Mouse (Mus musculus) myocyte (in vitro differentiated cells): ENCODE measurements around the gene Kctd13. TPM values are rescaled to one million over a fixed set of nuclear protein-coding genes. Genes with fewer than 3 reads are reported as not detected.

Experiments
- H3K27me3 ChIP-seq: one replicate; pipeline ENCODE4 v1.6.1; 2011; ENCODE audit not compliant: control insufficient read depth, insufficient read depth, insufficient read length
- H3K36me3 ChIP-seq: one replicate; pipeline ENCODE4 v1.6.1; 2011; ENCODE audit not compliant: control insufficient read depth, insufficient read depth
- H3K4me2 ChIP-seq: one replicate; pipeline ENCODE4 v1.6.1; 2011; ENCODE audit warnings: low read depth, control low read depth
- H3K4me3 ChIP-seq: one replicate; pipeline ENCODE4 v1.5.1; 2011; ENCODE audit warnings: mild to moderate bottlenecking, control low read depth, moderate library complexity
- H3K79me2 ChIP-seq: one replicate; pipeline ENCODE4 v1.6.1; 2011; ENCODE audit not compliant: control insufficient read depth, insufficient read depth
- H3ac ChIP-seq: one replicate; pipeline ENCODE4 v1.6.1; 2011; ENCODE audit not compliant: control insufficient read depth, insufficient read length
- CEBPB ChIP-seq: IDR thresholded peaks from 2 replicates; pipeline ENCODE4 v1.6.1; 2011; ENCODE audit warnings: mild to moderate bottlenecking, moderate library complexity; ENCODE audit not compliant: poor library complexity, insufficient read depth, severe bottlenecking
- E2F4 ChIP-seq: IDR thresholded peaks from one replicate; pipeline ENCODE4 v1.6.1; 2011; ENCODE audit warnings: mild to moderate bottlenecking, control low read depth, moderate library complexity; ENCODE audit not compliant: insufficient read depth
- MAX ChIP-seq: IDR thresholded peaks from one replicate; pipeline ENCODE4 v1.6.1; 2011; ENCODE audit warnings: low read depth, mild to moderate bottlenecking, control low read depth
- MYOD1 ChIP-seq, 3 experiments: IDR thresholded peaks; one replicate each; pipeline ENCODE4 v1.6.1; 2011; ENCODE audit warnings: control low read depth in 2 of 3, low read depth in 2 of 3, mild to moderate bottlenecking in 2 of 3, moderate library complexity in 1 of 3; ENCODE audit not compliant: insufficient read length in 2 of 3, control insufficient read depth in 1 of 3
- MYOG ChIP-seq, 3 experiments: IDR thresholded peaks; one replicate each; pipeline ENCODE4 v1.6.1; 2011; ENCODE audit warnings: control low read depth in 2 of 3, low read depth in 2 of 3, mild to moderate bottlenecking in 2 of 3; ENCODE audit not compliant: insufficient read length in 2 of 3, control insufficient read depth in 1 of 3, insufficient read depth in 1 of 3
- POLR2A ChIP-seq: IDR thresholded peaks from one replicate; pipeline ENCODE4 v1.6.1; 2011; ENCODE audit warnings: low read depth, mild to moderate bottlenecking, control low read depth, moderate library complexity; ENCODE audit not compliant: insufficient read length
- POLR2AphosphoS2 ChIP-seq: IDR thresholded peaks from one replicate; pipeline ENCODE4 v1.6.1; 2011; ENCODE audit warnings: low read depth, control low read depth; ENCODE audit not compliant: insufficient read length
- REST ChIP-seq: IDR thresholded peaks from one replicate; pipeline ENCODE4 v1.6.1; 2011; ENCODE audit warnings: mild to moderate bottlenecking, control low read depth, moderate library complexity; ENCODE audit not compliant: insufficient read depth, insufficient read length
- SRF ChIP-seq: IDR thresholded peaks from one replicate; pipeline ENCODE4 v1.6.1; 2011; ENCODE audit warnings: low read depth; ENCODE audit not compliant: control insufficient read depth, insufficient read length
- TCF12 ChIP-seq: IDR thresholded peaks from one replicate; pipeline ENCODE4 v1.6.1; 2011; ENCODE audit warnings: mild to moderate bottlenecking, control low read depth; ENCODE audit not compliant: poor library complexity, insufficient read depth, severe bottlenecking
- TCF3 ChIP-seq: IDR thresholded peaks from one replicate; pipeline ENCODE4 v1.6.1; 2011; ENCODE audit warnings: low read depth, control low read depth; ENCODE audit not compliant: insufficient read length
- USF1 ChIP-seq: IDR thresholded peaks from one replicate; pipeline ENCODE4 v1.6.1; 2011; ENCODE audit warnings: low read depth, mild to moderate bottlenecking, control low read depth, moderate library complexity
- polyA plus RNA-seq: library from polyadenylated mRNA; unstranded; fragments of >200 nt; fragmentation: generic; extraction: Trizol; gene quantifications from one replicate; pipeline ENCODE4 v1.2.1, GENCODE M21; 2012; ENCODE audit warnings: missing spikeins

The Kctd13 gene
- polyA plus RNA-seq, 1 experiment = 14.6 TPM

GRCm38 (mm10) chr7:126978841-126979240 lies 50.2 kb downstream of the Kctd13 start:
- Histone ChIP-seq H3ac (no peak overlapping the region), H3K4me3 (no peak overlapping the region), H3K79me2 (peaks cover 13% of the 10 kb centered on the region), H3K4me2 (no peak overlapping the region), H3K36me3 (peaks cover 14% of the 10 kb centered on the region), H3K27me3 (no peaks in the 10 kb centered on the region)
- no peak for TF ChIP-seq REST
- TF ChIP-seq TCF3 = no peak
- TF ChIP-seq USF1 = no peak
- TF ChIP-seq SRF = no peak
- no peak for TF ChIP-seq E2F4
- no peak for TF ChIP-seq MAX
- TF ChIP-seq TCF12 = no peak
- no peak for TF ChIP-seq MYOG (IDR thresholded peaks at IDR 0.05; ENCODE audit: control insufficient read depth in 1 of 3, insufficient read depth in 1 of 3, insufficient read length in 2 of 3, low read depth in 2 of 3)
- no peak for TF ChIP-seq MYOD1 (IDR thresholded peaks at IDR 0.05; ENCODE audit: control insufficient read depth in 1 of 3, insufficient read length in 2 of 3, low read depth in 2 of 3)
- TF ChIP-seq CEBPB = no peak
- no peak for TF ChIP-seq POLR2AphosphoS2
- TF ChIP-seq POLR2A = no peak

GRCm38 (mm10) chr7:126981601-126982000 lies 52.9 kb downstream of the Kctd13 start:
- Histone ChIP-seq H3K4me2 (no peak overlapping the region), H3K79me2 (peaks cover 9% of the 10 kb centered on the region), H3K27me3 (no peaks in the 10 kb centered on the region), H3K4me3 (no peak overlapping the region), H3ac (no peak overlapping the region), H3K36me3 (peaks cover 14% of the 10 kb centered on the region)
- TF ChIP-seq MYOG (IDR thresholded peaks at IDR 0.05; ENCODE audit: control insufficient read depth in 1 of 3, insufficient read depth in 1 of 3, insufficient read length in 2 of 3, low read depth in 2 of 3) = no peak
- TF ChIP-seq SRF = no peak
- no peak for TF ChIP-seq TCF12
- TF ChIP-seq E2F4 = no peak
- TF ChIP-seq TCF3 = no peak
- no peak for TF ChIP-seq POLR2AphosphoS2
- no peak for TF ChIP-seq POLR2A
- no peak for TF ChIP-seq MYOD1 (IDR thresholded peaks at IDR 0.05; ENCODE audit: control insufficient read depth in 1 of 3, insufficient read length in 2 of 3, low read depth in 2 of 3)
- TF ChIP-seq USF1 = no peak
- TF ChIP-seq MAX = no peak
- no peak for TF ChIP-seq REST
- no peak for TF ChIP-seq CEBPB

- Histone ChIP-seq H3K36me3 (peaks cover 14% of the 10 kb centered on the region), H3K4me2 (no peak overlapping the region), H3ac (no peak overlapping the region), H3K4me3 (no peak overlapping the region), H3K27me3 (no peaks in the 10 kb centered on the region), H3K79me2 (peaks cover 5% of the 10 kb centered on the region)
- TF ChIP-seq MYOD1 (IDR thresholded peaks at IDR 0.05; ENCODE audit: control insufficient read depth in 1 of 3, insufficient read length in 2 of 3, low read depth in 2 of 3) (no peak), MAX (no peak), REST (no peak), POLR2AphosphoS2 (no peak), E2F4 (no peak), POLR2A (no peak), TCF3 (no peak), CEBPB (no peak), MYOG (IDR thresholded peaks at IDR 0.05; ENCODE audit: control insufficient read depth in 1 of 3, insufficient read depth in 1 of 3, insufficient read length in 2 of 3, low read depth in 2 of 3) (no peak), TCF12 (no peak), SRF (no peak), USF1 (no peak)
Measured at GRCm38 (mm10) chr7:126982054-126982453, 53.4 kb downstream of the Kctd13 start.

- H3K27me3 ChIP-seq = no peaks in the 10 kb centered on the region
- TF ChIP-seq SRF (no peak), USF1 (no peak), CEBPB (no peak), TCF3 (no peak), TCF12 (no peak), MAX (no peak), POLR2AphosphoS2 (no peak), POLR2A (no peak), E2F4 (no peak), MYOD1 (IDR thresholded peaks at IDR 0.05; ENCODE audit: control insufficient read depth in 1 of 3, insufficient read length in 2 of 3, low read depth in 2 of 3) (peak in 2 of 3 experiments; percentile 34 to 76), MYOG (IDR thresholded peaks at IDR 0.05; ENCODE audit: control insufficient read depth in 1 of 3, insufficient read depth in 1 of 3, insufficient read length in 2 of 3, low read depth in 2 of 3) (peak in 1 of 3 experiments; percentile 24), REST (no peak)
- H3K36me3 ChIP-seq = peaks cover 11% of the 10 kb centered on the region
- no peaks in the 10 kb centered on the region for H3K79me2 ChIP-seq
- H3K4me3 ChIP-seq = no peak overlapping the region
- no peak overlapping the region for H3K4me2 ChIP-seq
- no peak overlapping the region for H3ac ChIP-seq
Measured at GRCm38 (mm10) chr7:126983113-126983512, 54.4 kb downstream of the Kctd13 start.
